Mouse (Mus musculus) limb, embryonic 10.5 days (tissue): ENCODE measurements around the gene Gba. TPM values are rescaled to one million over a fixed set of nuclear protein-coding genes. Genes with fewer than 3 reads are reported as not detected.
"Not testable (repeated sequence)": the region's sequence is repeated elsewhere in the genome, so short reads cannot be mapped to it uniquely, and the experiment has no call there.

Source experiments
- DNase-seq: peaks from one replicate; pipeline ENCODE4 v3.0.0-alpha.2; 2017; ENCODE audit warnings: low spot score
- H3K27ac ChIP-seq: fragments of 300-500 bp; sonication (generic); 2 replicates; pipeline ENCODE4 v1.5.1; 2016; ENCODE audit warnings: mild to moderate bottlenecking
- H3K27me3 ChIP-seq: fragments of 300-500 bp; sonication (generic); 2 replicates; pipeline ENCODE4 v1.6.1; 2016; ENCODE audit warnings: low read depth, mild to moderate bottlenecking; ENCODE audit not compliant: poor library complexity, severe bottlenecking
- H3K36me3 ChIP-seq: fragments of 300-500 bp; sonication (generic); 2 replicates; pipeline ENCODE4 v1.6.1; 2016; ENCODE audit warnings: mild to moderate bottlenecking, moderate library complexity
- H3K4me1 ChIP-seq: fragments of 300-500 bp; sonication (generic); 2 replicates; pipeline ENCODE4 v1.6.1; 2016
- H3K4me3 ChIP-seq: fragments of 300-500 bp; sonication (generic); 2 replicates; pipeline ENCODE4 v1.5.1; 2016; ENCODE audit warnings: mild to moderate bottlenecking, moderate library complexity
- H3K9me3 ChIP-seq: fragments of 300-500 bp; sonication (generic); replicated peaks from 2 replicates; pipeline ENCODE4 v1.6.1; 2016; ENCODE audit warnings: mild to moderate bottlenecking
- WGBS: fragments of 180-500 bp; shearing (Covaris S2); methylation state at CpG from one replicate; pipeline ENCODE4 v1.1.7; 2016; 5-methylcytosine and 5-hydroxymethylcytosine counted together
- polyA plus RNA-seq: library from polyadenylated mRNA; unstranded; fragments of >200 nt; fragmentation: Nextera tagmentation; extraction: Ambion mirVana; gene quantifications from 2 replicates; pipeline ENCODE4 v1.2.1, GENCODE M21; 2016

The Gba gene
- polyA plus RNA-seq, 1 experiment from 2014 or later: 34.9 TPM

DNA sequence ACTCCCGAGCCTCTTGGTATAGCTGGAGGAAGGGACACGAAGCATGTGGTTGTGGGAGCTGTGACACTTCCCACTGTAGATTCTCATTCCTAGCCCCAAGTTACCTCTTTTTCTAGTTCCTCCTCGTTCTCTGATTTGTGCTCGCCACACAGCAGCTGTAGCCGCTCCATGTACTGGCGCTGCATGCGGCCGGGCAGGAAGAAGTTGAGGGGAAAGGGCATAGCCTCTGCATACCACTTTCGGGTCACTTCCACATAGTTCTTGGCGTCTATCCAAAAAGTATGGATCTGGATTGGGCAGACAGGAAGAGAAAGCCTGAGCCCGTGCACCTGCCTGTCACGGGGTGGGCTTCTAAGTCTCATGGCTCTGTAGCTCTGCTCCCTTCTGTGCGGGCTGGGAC lies 7.4 kb downstream of the Gba start:
- H3K9me3 ChIP-seq: no peaks in the 10 kb centered on the region
- peaks cover 20% of the 10 kb centered on the region for H3K4me1 ChIP-seq
- no peak overlapping the region for H3K27ac ChIP-seq
- DNase-seq: no peak
- H3K36me3 ChIP-seq: peaks cover 72% of the 10 kb centered on the region
- no peaks in the 10 kb centered on the region for H3K27me3 ChIP-seq
- H3K4me3 ChIP-seq: no peak overlapping the region
- 93% methylated on average over 13 of the region's 13 CpGs for WGBS

GRCm38 (mm10) chr3:89210731-89211130 lies 8.0 kb downstream of the Gba start:
- peaks cover 66% of the 10 kb centered on the region for H3K36me3 ChIP-seq
- DNase-seq: no peak
- no peak overlapping the region for H3K4me3 ChIP-seq
- no peak overlapping the region for H3K27ac ChIP-seq
- WGBS: 83% methylated on average over 7 of the region's 7 CpGs
- peaks cover 26% of the 10 kb centered on the region for H3K4me1 ChIP-seq
- H3K27me3 ChIP-seq: no peaks in the 10 kb centered on the region
- H3K9me3 ChIP-seq: no peaks in the 10 kb centered on the region

GRCm38 (mm10) chr3:89213803-89214530 lies 11.2 kb downstream of the Gba start:
- Histone ChIP-seq H3K4me3 (peak overlapping the region; percentile 78), H3K27ac (peak overlapping the region; percentile 96), H3K27me3 (no peaks in the 10 kb centered on the region), H3K9me3 (no peaks in the 10 kb centered on the region), H3K36me3 (peaks cover 36% of the 10 kb centered on the region), H3K4me1 (peaks cover 34% of the 10 kb centered on the region)
- DNase-seq: peak; percentile 94
- under 1% methylated on average over 69 of the region's 69 CpGs for whole genome bisulfite sequencing

GRCm38 (mm10) chr3:89214681-89215411 lies 12.1 kb downstream of the Gba start, which contains the start of gene Thbs3:
Gene Thbs3, plus strand, starts transcription at chr3:89215180.
- WGBS: under 1% methylated on average over 19 of the region's 19 CpGs
- H3K27ac ChIP-seq: peak within 1 kb of the TSS; percentile 96
- no peaks in the 10 kb centered on the region for H3K9me3 ChIP-seq
- H3K4me3 ChIP-seq: peak within 1 kb of the TSS; percentile 78
- H3K27me3 ChIP-seq: no peaks in the 10 kb centered on the region
- peaks cover 27% of the 10 kb centered on the region for H3K36me3 ChIP-seq
- H3K4me1 ChIP-seq: peaks cover 41% of the 10 kb centered on the region
- DNase-seq: peak; percentile 64

GRCm38 (mm10) chr3:89215853-89216252 lies 13.1 kb downstream of the Gba start:
- Histone ChIP-seq H3K27ac (peak overlapping the region; percentile 96), H3K9me3 (no peaks in the 10 kb centered on the region), H3K27me3 (no peaks in the 10 kb centered on the region), H3K36me3 (peaks cover 17% of the 10 kb centered on the region), H3K4me1 (peaks cover 44% of the 10 kb centered on the region), H3K4me3 (peak overlapping the region; percentile 78)
- 0% methylated on average over 6 of the region's 6 CpGs for WGBS
- peak; percentile 87 for DNase-seq

DNA sequence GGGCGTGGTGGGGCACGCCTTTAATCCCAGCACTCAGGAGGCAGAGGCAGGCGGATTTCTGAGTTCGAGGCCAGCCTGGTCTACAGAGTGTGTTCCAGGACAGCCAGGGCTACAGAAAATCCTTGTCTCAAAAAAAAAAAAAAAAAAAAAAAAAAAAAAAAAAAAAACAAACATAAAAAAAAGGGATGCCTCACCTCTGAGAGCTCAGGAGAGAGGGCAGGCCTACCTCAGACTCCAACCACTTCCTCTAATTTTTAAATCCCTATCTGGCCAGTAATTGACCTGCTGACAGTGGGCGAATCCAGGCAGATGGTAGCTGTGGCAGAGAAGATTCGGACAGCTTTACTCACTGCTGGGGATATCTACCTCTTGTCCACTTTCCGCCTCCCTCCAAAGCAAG lies 13.7 kb downstream of the Gba start:
- Histone ChIP-seq H3K36me3 (peaks cover 19% of the 10 kb centered on the region), H3K4me1 (peaks cover 49% of the 10 kb centered on the region)
- DNase-seq, H3K27me3 ChIP-seq, H3K27ac ChIP-seq, H3K4me3 ChIP-seq, H3K9me3 ChIP-seq: not testable (repeated sequence)
- 79% methylated on average over 7 of the region's 7 CpGs for WGBS

DNA sequence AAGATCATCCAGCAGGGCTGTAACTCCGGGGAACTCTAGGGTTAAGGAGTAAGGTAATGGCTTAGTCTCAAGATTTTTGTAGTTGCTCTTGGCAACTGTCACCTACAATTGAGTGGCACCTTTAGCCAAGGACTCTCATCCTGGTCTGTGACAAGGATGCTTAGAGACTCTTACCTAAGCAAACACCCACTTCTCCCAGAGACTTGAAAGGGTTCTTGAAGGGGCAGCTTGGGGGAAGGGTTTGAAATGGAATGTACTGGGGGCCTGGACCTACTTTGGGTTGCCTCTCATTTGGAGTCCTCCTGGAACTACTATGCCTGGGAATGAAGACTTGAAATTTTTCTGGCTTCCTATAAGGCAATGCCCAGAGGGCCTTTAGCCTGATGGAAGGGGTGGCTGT lies 15.5 kb downstream of the Gba start:
- Histone ChIP-seq H3K27me3 (no peaks in the 10 kb centered on the region), H3K4me1 (peaks cover 40% of the 10 kb centered on the region), H3K27ac (no peak overlapping the region), H3K36me3 (peaks cover 21% of the 10 kb centered on the region), H3K9me3 (no peaks in the 10 kb centered on the region), H3K4me3 (no peak overlapping the region)
- WGBS: 92% methylated on average over 1 of the region's 1 CpGs
- DNase-seq: no peak

- Histone ChIP-seq H3K9me3 (no peaks in the 10 kb centered on the region), H3K27me3 (peaks cover 1% of the 10 kb centered on the region; the same call in 1 of the 2 replicates), H3K36me3 (peaks cover 34% of the 10 kb centered on the region), H3K4me3 (no peak overlapping the region), H3K4me1 (peaks cover 35% of the 10 kb centered on the region), H3K27ac (no peak overlapping the region)
- 42% methylated on average over 8 of the region's 8 CpGs for WGBS
- no peak for DNase-seq
Measured at GRCm38 (mm10) chr3:89219546-89219945, 16.8 kb downstream of the Gba start.

DNA sequence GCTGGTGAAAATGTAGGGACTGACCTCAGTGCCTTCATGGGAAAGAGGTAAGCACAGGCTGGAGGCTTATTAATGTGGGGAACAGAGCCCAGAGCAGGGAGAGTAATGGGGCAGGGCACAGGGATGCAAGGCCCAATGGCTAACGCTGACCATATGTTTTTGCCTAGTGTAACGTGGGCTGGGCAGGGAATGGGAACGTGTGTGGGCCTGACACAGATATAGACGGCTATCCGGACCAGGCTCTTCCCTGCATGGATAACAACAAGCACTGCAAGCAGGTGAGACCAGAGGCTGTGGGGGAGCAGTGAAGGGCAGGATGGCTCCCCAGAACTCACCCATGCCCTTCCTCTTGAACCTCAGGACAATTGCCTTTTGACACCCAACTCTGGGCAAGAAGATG lies 18.4 kb downstream of the Gba start:
- H3K4me1 ChIP-seq: peaks cover 34% of the 10 kb centered on the region
- peaks cover 17% of the 10 kb centered on the region for H3K27me3 ChIP-seq
- H3K27ac ChIP-seq: no peak overlapping the region
- H3K9me3 ChIP-seq: no peaks in the 10 kb centered on the region
- peaks cover 43% of the 10 kb centered on the region for H3K36me3 ChIP-seq
- WGBS: 49% methylated on average over 5 of the region's 5 CpGs
- H3K4me3 ChIP-seq: no peak overlapping the region
- no peak for DNase-seq

DNA sequence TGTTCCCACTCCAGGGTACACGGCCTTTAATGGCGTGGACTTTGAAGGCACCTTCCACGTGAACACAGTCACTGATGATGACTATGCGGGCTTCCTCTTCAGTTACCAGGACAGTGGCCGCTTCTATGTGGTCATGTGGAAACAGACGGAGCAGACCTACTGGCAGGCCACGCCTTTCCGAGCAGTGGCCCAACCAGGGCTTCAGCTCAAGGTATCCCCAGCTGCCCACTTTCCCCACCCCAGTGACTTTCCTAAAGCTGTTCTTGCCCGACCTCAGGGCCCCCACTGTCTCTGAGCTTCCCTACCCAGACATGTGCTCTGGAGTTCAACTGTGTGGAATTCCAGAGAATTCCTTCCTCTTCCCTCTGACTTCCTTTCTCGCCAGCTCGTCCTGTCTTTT lies 22.1 kb downstream of the Gba start:
- Histone ChIP-seq H3K4me3 (no peak overlapping the region), H3K36me3 (peaks cover 40% of the 10 kb centered on the region), H3K27ac (no peak overlapping the region), H3K9me3 (no peaks in the 10 kb centered on the region), H3K27me3 (peaks cover 39% of the 10 kb centered on the region), H3K4me1 (peaks cover 52% of the 10 kb centered on the region)
- DNase-seq: no peak
- 81% methylated on average over 11 of the region's 11 CpGs for WGBS

GRCm38 (mm10) chr3:89225321-89225815 lies 22.6 kb downstream of the Gba start:
- H3K9me3 ChIP-seq: no peaks in the 10 kb centered on the region
- peak overlapping the region; percentile 87; the same call in 1 of the 2 replicates for H3K27ac ChIP-seq
- peaks cover 40% of the 10 kb centered on the region for H3K36me3 ChIP-seq
- DNase-seq: no peak
- peak overlapping the region; percentile 66 for H3K4me3 ChIP-seq
- peaks cover 45% of the 10 kb centered on the region for H3K27me3 ChIP-seq
- peaks cover 50% of the 10 kb centered on the region for H3K4me1 ChIP-seq
- WGBS: 54% methylated on average over 12 of the region's 12 CpGs

DNA sequence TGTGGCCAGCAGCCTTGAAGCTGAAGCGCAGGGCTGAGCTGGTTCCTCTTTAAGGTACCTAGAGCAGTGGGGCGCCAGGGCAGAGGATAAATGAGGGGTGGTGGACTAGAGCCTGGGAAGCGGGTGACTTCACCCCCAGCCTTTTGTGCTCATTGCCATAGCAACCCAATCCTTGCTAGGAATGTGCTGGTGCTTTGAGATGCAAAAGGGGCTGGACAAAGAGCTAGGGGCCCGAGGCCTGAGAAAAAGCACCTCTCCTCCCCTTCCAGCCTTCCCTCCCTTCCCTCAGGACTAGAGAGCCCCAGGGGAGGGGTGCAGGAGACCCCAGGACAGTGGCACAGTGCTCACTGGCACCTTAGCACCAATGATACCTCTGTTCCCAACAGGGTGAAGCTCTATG lies 23.2 kb downstream of the Gba start:
- Histone ChIP-seq H3K9me3 (no peaks in the 10 kb centered on the region), H3K4me3 (peak overlapping the region; percentile 66), H3K4me1 (peaks cover 48% of the 10 kb centered on the region), H3K27ac (peak overlapping the region; percentile 87), H3K27me3 (peaks cover 50% of the 10 kb centered on the region), H3K36me3 (peaks cover 40% of the 10 kb centered on the region)
- WGBS: 36% methylated on average over 4 of the region's 4 CpGs
- no peak for DNase-seq

DNA sequence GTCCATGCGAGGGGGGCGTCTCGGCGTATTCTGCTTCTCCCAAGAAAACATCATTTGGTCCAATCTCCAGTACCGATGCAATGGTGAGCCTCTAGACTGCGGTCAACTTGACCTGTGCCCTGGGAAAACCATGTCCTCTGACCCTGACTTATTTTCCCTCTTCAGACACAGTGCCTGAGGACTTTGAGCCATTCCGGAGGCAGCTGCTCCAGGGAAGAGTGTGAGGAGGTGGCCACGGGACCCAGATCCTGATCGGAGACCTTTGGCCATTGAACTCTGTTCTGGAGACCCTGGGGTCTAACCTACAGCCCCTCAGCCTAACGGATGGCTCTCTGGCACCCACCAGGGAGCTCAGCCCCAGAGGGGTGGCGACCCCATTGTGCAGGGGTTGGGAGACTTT lies 23.6 kb downstream of the Gba start:
- Histone ChIP-seq H3K9me3 (no peaks in the 10 kb centered on the region), H3K27ac (peak overlapping the region; percentile 87), H3K36me3 (peaks cover 35% of the 10 kb centered on the region), H3K4me3 (peak overlapping the region; percentile 66), H3K4me1 (peaks cover 44% of the 10 kb centered on the region), H3K27me3 (peaks cover 54% of the 10 kb centered on the region)
- WGBS: 15% methylated on average over 11 of the region's 11 CpGs
- DNase-seq: no peak
